Mouse (Mus musculus) CH12.LX (cell line): ENCODE results near the gene Gas6. TPM values are rescaled to one million over a fixed set of nuclear protein-coding genes. Genes with fewer than 3 reads are reported as not detected.

Experiments used
- DNase-seq: peaks from one replicate; pipeline ENCODE4 v3.0.0-alpha.2; 2013; ENCODE audit errors: extremely low read depth
- H3K27ac ChIP-seq: 2 replicates; pipeline ENCODE4 v1.5.1; 2012; ENCODE audit warnings: low read depth, mild to moderate bottlenecking, control low read depth, moderate library complexity; ENCODE audit not compliant: insufficient read depth
- H3K27me3 ChIP-seq: replicated peaks from 2 replicates; pipeline ENCODE3; 2012; ENCODE audit warnings: inconsistent platforms
- H3K36me3 ChIP-seq, 2 experiments: replicated peaks in 1 of 2; 2 replicates each; pipeline versions ENCODE3 to v1.6.1; 2012; ENCODE audit warnings: inconsistent platforms in 1 of 2, low read length in 1 of 2, mild to moderate bottlenecking in 1 of 2, mixed read lengths in 1 of 2, moderate library complexity in 1 of 2; ENCODE audit not compliant: control insufficient read depth in 1 of 2, insufficient read depth in 1 of 2
- H3K4me1 ChIP-seq, 2 experiments: 2 replicates each; pipeline ENCODE4 v1.6.1; 2012; ENCODE audit warnings: inconsistent platforms in 1 of 2, moderate library complexity in 1 of 2; ENCODE audit not compliant: insufficient read depth in 2 of 2, control insufficient read depth in 1 of 2
- H3K4me2 ChIP-seq: 2 replicates; pipeline ENCODE4 v1.6.1; 2012; ENCODE audit warnings: low read depth, mild to moderate bottlenecking, control low read depth; ENCODE audit not compliant: poor library complexity, insufficient read depth, severe bottlenecking
- H3K4me3 ChIP-seq, 3 experiments: fragments of 150-350 bp in 1 of 3; sonication (generic) in 1 of 3; replicated peaks in 1 of 3; 2 replicates each; pipeline versions ENCODE3 to v1.5.1; 2011 to 2012; ENCODE audit warnings: low read depth in 2 of 3, low read length in 2 of 3, mild to moderate bottlenecking in 2 of 3, moderate library complexity in 2 of 3, control low read depth in 1 of 3, improper control_type of control experiment in 1 of 3, inconsistent platforms in 1 of 3, mixed read lengths in 1 of 3; ENCODE audit not compliant: poor library complexity in 1 of 3
- H3K79me2 ChIP-seq: replicated peaks from 2 replicates; pipeline ENCODE4 v1.6.1; 2012; ENCODE audit warnings: mild to moderate bottlenecking, moderate library complexity; ENCODE audit not compliant: control insufficient read depth, poor library complexity, insufficient read depth, severe bottlenecking; ENCODE audit errors: extremely low read depth
- H3K9ac ChIP-seq: 2 replicates; pipeline ENCODE4 v1.6.1; 2012; ENCODE audit warnings: low read depth, mild to moderate bottlenecking, control low read depth, moderate library complexity; ENCODE audit not compliant: insufficient read depth
- H3K9me3 ChIP-seq: replicated peaks from 2 replicates; pipeline ENCODE3; 2012; ENCODE audit warnings: low read length, inconsistent platforms, mixed read lengths
- CHD1 ChIP-seq: IDR thresholded peaks from 2 replicates; pipeline ENCODE4 v1.6.1; 2012; ENCODE audit warnings: low read depth, low read length, improper control_type of control experiment, inconsistent platforms
- CTCF ChIP-seq, 2 experiments: IDR thresholded peaks in 1 of 2; conservative IDR thresholded peaks in 1 of 2; 2 replicates each; pipeline ENCODE4 v1.5.1; 2011 to 2012; ENCODE audit warnings: low read depth in 2 of 2, low read length in 2 of 2, improper control_type of control experiment in 1 of 2, inconsistent platforms in 1 of 2, mild to moderate bottlenecking in 1 of 2, moderate library complexity in 1 of 2
- E2F4 ChIP-seq: IDR thresholded peaks from 2 replicates; pipeline ENCODE4 v1.6.1; 2011; ENCODE audit warnings: low read depth, low read length, improper control_type of control experiment; ENCODE audit not compliant: insufficient replicate concordance
- ELF1 ChIP-seq: IDR thresholded peaks from 2 replicates; pipeline ENCODE4 v1.6.1; 2014; ENCODE audit warnings: low read depth, mild to moderate bottlenecking, inconsistent platforms, low read length, improper control_type of control experiment
- IRF4 ChIP-seq: IDR thresholded peaks from 2 replicates; pipeline ENCODE4 v1.6.1; 2014; ENCODE audit warnings: low read depth, mild to moderate bottlenecking, inconsistent platforms, low read length, improper control_type of control experiment
- JUND ChIP-seq: conservative IDR thresholded peaks from 2 replicates; pipeline ENCODE4 v1.6.1; 2011; ENCODE audit warnings: low read depth, low read length, improper control_type of control experiment
- MAX ChIP-seq: IDR thresholded peaks from 2 replicates; pipeline ENCODE4 v1.6.1; 2011; ENCODE audit warnings: low read length, improper control_type of control experiment
- MAZ ChIP-seq: IDR thresholded peaks from 2 replicates; pipeline ENCODE4 v1.6.1; 2012; ENCODE audit warnings: low read depth, mild to moderate bottlenecking, inconsistent platforms, low read length, improper control_type of control experiment, moderate library complexity
- MEF2A ChIP-seq: IDR thresholded peaks from 2 replicates; pipeline ENCODE4 v1.6.1; 2014; ENCODE audit warnings: low read depth, mild to moderate bottlenecking, inconsistent platforms, low read length, improper control_type of control experiment, borderline replicate concordance
- MXI1 ChIP-seq: IDR thresholded peaks from 2 replicates; pipeline ENCODE4 v1.6.1; 2011; ENCODE audit warnings: mild to moderate bottlenecking, low read depth, low read length, improper control_type of control experiment
- MYC ChIP-seq: IDR thresholded peaks from 2 replicates; pipeline ENCODE4 v1.6.1; 2011; ENCODE audit warnings: low read depth, mild to moderate bottlenecking, improper control_type of control experiment, low read length
- NELFE ChIP-seq: IDR thresholded peaks from 2 replicates; pipeline ENCODE4 v1.6.1; 2011; ENCODE audit warnings: low read depth, low read length, improper control_type of control experiment
- NRF1 ChIP-seq: IDR thresholded peaks from 2 replicates; pipeline ENCODE4 v1.6.1; 2014; ENCODE audit warnings: low read depth, mild to moderate bottlenecking, inconsistent platforms, low read length, improper control_type of control experiment, moderate library complexity
- RAD21 ChIP-seq: IDR thresholded peaks from 2 replicates; pipeline ENCODE4 v1.6.1; 2011; ENCODE audit warnings: low read depth, mild to moderate bottlenecking, low read length, improper control_type of control experiment, moderate library complexity
- RCOR1 ChIP-seq: conservative IDR thresholded peaks from 2 replicates; pipeline ENCODE4 v1.6.1; 2012; ENCODE audit warnings: low read depth, mild to moderate bottlenecking, inconsistent platforms, low read length, improper control_type of control experiment
- SIN3A ChIP-seq: IDR thresholded peaks from 2 replicates; pipeline ENCODE4 v1.6.1; 2012; ENCODE audit warnings: low read length, improper control_type of control experiment, inconsistent platforms
- TBP ChIP-seq: conservative IDR thresholded peaks from 2 replicates; pipeline ENCODE4 v1.6.1; 2011; ENCODE audit warnings: low read depth, low read length, improper control_type of control experiment
- TCF12 ChIP-seq: IDR thresholded peaks from 2 replicates; pipeline ENCODE4 v1.6.1; 2014; ENCODE audit warnings: low read depth, mild to moderate bottlenecking, inconsistent platforms, low read length, improper control_type of control experiment
- USF1 ChIP-seq: IDR thresholded peaks from 2 replicates; pipeline ENCODE4 v1.6.1; 2014; ENCODE audit warnings: low read depth, mild to moderate bottlenecking, inconsistent platforms, low read length, improper control_type of control experiment
- USF2 ChIP-seq: conservative IDR thresholded peaks from 2 replicates; pipeline ENCODE4 v1.6.1; 2011; ENCODE audit warnings: low read depth, low read length, improper control_type of control experiment
- ZKSCAN1 ChIP-seq: IDR thresholded peaks from 2 replicates; pipeline ENCODE4 v1.6.1; 2012; ENCODE audit warnings: low read depth, inconsistent platforms, low read length, improper control_type of control experiment, borderline replicate concordance
- dilution Hi-C: fragments of 300-500 bp; cut with MboI; formaldehyde crosslinking; loops from 2 replicates; pipeline ENCODE4 v1.14.3; 2020; ENCODE audit warnings: low sequenced_read_pairs; ENCODE audit not compliant: extremely low pct_unique_long_range_greater_than_20kb, extremely low pct_ligation_motif_present
- in situ Hi-C: fragments of 300-500 bp; cut with MboI; formaldehyde crosslinking; loops from 3 replicates; pipeline ENCODE4 v1.14.3; 2019; ENCODE audit warnings: low sequenced_read_pairs, low pct_ligation_motif_present, low pct_unique_long_range_greater_than_20kb, mixed read lengths
- polyA plus RNA-seq: library from polyadenylated mRNA; unstranded; fragments of >175 nt; gene quantifications from 2 replicates; pipeline ENCODE4 v1.2.1, GENCODE M21; 2012; ENCODE audit warnings: low read depth; ENCODE audit not compliant: insufficient read length
- total RNA-seq, 2 experiments: library from RNA; depleted of rRNA; stranded (reverse); fragments of 300-350 nt in 1 of 2; fragments of >200 nt in 1 of 2; gene quantifications; 2 replicates each; pipeline ENCODE4 v1.2.3; 2012 to 2014

Gene Gas6
- total and polyA plus RNA-seq, 3 experiments: not detected

- H3K36me3 ChIP-seq: no peaks in the 10 kb centered on the region
- TF ChIP-seq SIN3A (no peak), TCF12 (no peak), MYC (no peak), NRF1 (no peak), TBP (no peak), MEF2A (no peak), RAD21 (no peak), IRF4 (no peak), MAZ (no peak), RCOR1 (no peak), USF1 (no peak), JUND (no peak), MAX (no peak), USF2 (no peak)
- TF ChIP-seq, all 38 proteins: peak for 0
- Histone ChIP-seq H3K4me2 (no peak overlapping the region), H3K4me3 (no peak overlapping the region), H3K9me3 (peaks cover 6% of the 10 kb centered on the region), H3K27ac (no peak overlapping the region), H3K27me3 (peaks cover 9% of the 10 kb centered on the region), H3K4me1 (no peaks in the 10 kb centered on the region), H3K79me2 (no peaks in the 10 kb centered on the region), H3K9ac (no peak overlapping the region)
- dilution Hi-C loops: no loop called here
- no peak for DNase-seq
- in situ Hi-C loops: no loop called here
Observed at GRCm38 (mm10) chr8:13530941-13531340, 36.7 kb upstream of the Gas6 start.

GRCm38 (mm10) chr8:13530401-13530800, 36.1 kb upstream of the Gas6 start:
- Histone ChIP-seq H3K4me2 (no peak overlapping the region), H3K9me3 (peaks cover 6% of the 10 kb centered on the region), H3K4me1 (no peaks in the 10 kb centered on the region), H3K27me3 (peaks cover 9% of the 10 kb centered on the region), H3K36me3 (no peaks in the 10 kb centered on the region), H3K79me2 (no peaks in the 10 kb centered on the region), H3K4me3 (no peak overlapping the region), H3K9ac (no peak overlapping the region), H3K27ac (no peak overlapping the region)
- in situ Hi-C loops: no loop called here
- no peak for DNase-seq
- dilution Hi-C loops: no loop called here
- TF ChIP-seq E2F4: no peak
- TF ChIP-seq MYC: no peak
- TF ChIP-seq MXI1: no peak
- TF ChIP-seq JUND: no peak
- no peak for TF ChIP-seq NELFE
- no peak for TF ChIP-seq USF1
- no peak for TF ChIP-seq ZKSCAN1
- TF ChIP-seq CTCF (conservative IDR thresholded peaks at IDR 0.05 in 1 of 2, IDR thresholded peaks at IDR 0.05 in 1 of 2; ENCODE audit: low read depth in 2 of 2, low read length in 2 of 2): no peak
- TF ChIP-seq ELF1: no peak
- no peak for TF ChIP-seq RCOR1
- no peak for TF ChIP-seq MAX
- no peak for TF ChIP-seq CHD1
